Comparison of ENCODE assay signal across 15 mouse cellular contexts in the genomic region with DNA sequence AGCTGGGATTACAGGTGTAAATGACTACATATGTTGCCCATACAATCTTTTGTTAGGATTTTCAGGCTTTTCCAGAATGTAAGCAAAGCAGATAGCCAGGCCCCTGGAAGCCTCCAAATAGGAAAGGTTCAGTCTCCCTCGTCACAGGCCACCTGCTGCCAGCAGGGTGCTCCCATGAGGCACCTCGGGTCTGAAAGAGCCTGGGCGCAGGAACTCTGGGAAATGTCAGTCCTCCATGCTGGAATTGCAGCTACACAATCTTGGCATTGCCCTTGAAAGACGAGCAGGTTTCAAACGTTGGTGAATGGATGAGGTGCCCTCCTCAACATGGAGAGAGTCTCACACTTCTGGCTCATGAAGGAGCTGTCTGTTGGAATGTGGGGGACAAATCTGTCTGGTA. TPM values are rescaled to one million over a fixed set of nuclear protein-coding genes. Genes with fewer than 3 reads are reported as not detected.
DNase-seq lines count a peak whose midpoint lies in the region; ATAC-seq and TF ChIP-seq lines count a peak whose summit lies in the region.
"Had no signal": no experiment of that assay in that cellular context is flagged by ENCODE, and none has a peak within 500 bp of the region (broad histone marks: within the 10 kb centered on the region; RNA-seq: fewer than 3 reads in every experiment).

No protein-coding gene starts in this region.

- no peak for ATAC-seq in cerebellum, adult (ENCODE audit: insufficient number of reproducible peaks, low FRiP score, low TSS enrichment)

- H3K4me1 ChIP-seq in cerebellum, adult 2 months (ENCODE audit: control insufficient read depth, insufficient read depth, low read length), result peaks cover 22% of the 10 kb centered on the region

- 21% methylated on average over 5 of the region's 5 CpGs for WGBS in cerebellum, adult 2 months

- no peaks in the 10 kb centered on the region for H3K27me3 ChIP-seq in cerebellum, adult 2 months (ENCODE audit: control insufficient read depth, insufficient read depth, low read length)
- H3K27me3 ChIP-seq: Patski had no signal

- peak in 1 of 2 experiments; percentile 42 for DNase-seq in cerebellum, adult 2 months
- DNase-seq in layer of hippocampus, adult 9-11 months, result peak; percentile 44
- no peak for DNase-seq in layer of hippocampus, adult 8-10 months (ENCODE audit: low spot score in 2 of 2)
- DNase-seq in right cerebral cortex, postnatal 14 days, result peak; percentile 41
- DNase-seq in right cerebral cortex, postnatal 36 days (ENCODE audit: low spot score in 2 of 2), result no peak
- DNase-seq in B cell, adult 2 months, result no peak
- no peak for DNase-seq in gastrocnemius, adult 8-10 months (ENCODE audit: low spot score in 2 of 2)
- DNase-seq: lung, adult 2 months; thymus, postnatal 36 days had no signal

- no peak for TF ChIP-seq CTCF in cerebellum, adult 2 months (IDR thresholded peaks at IDR 0.05; ENCODE audit: borderline replicate concordance, insufficient read depth, low read depth, low read length)

- peak overlapping the region; percentile 16 for H3K27ac ChIP-seq in cerebellum, adult 2 months (ENCODE audit: insufficient read depth, low read length)
- H3K27ac ChIP-seq: midbrain, embryonic 12.5 days had no signal

- no peak overlapping the region for H3K4me3 ChIP-seq in cerebellum, adult 2 months (replicated peaks; ENCODE audit: insufficient read depth, low read depth, low read length)
- H3K4me3 ChIP-seq: midbrain, embryonic 12.5 days had no signal

- TF ChIP-seq POLR2A in cerebellum, adult 2 months (IDR thresholded peaks at IDR 0.05; ENCODE audit: borderline replicate concordance, insufficient read depth, low read length), result no peak

RNA-seq across cellular contexts. Expression of gene Irgq, which starts 7.7 kb away (rescaled TPM):
- polyA plus RNA-seq in cerebellum, adult 2 months (2012; rRNA removed), result 37.0 and 38.3 TPM in 2 replicates
- total RNA-seq in layer of hippocampus, adult 8-10 months (2022), result 10 to 100 TPM; 53.6 to 65.2 (median 60.0) TPM
- 10 to 100 TPM; 10.9 to 15.8 (median 12.7) TPM for total RNA-seq in gastrocnemius, adult 8-10 months (2022)

RNA-seq across cellular contexts. Expression of gene Pinlyp, which starts 7.8 kb away (rescaled TPM):
- polyA plus RNA-seq in cerebellum, adult 2 months (2012; rRNA removed), result not detected in 2 replicates
- under 1 TPM in 1 of 4 experiments, not detected in 3; 0.41 TPM for total RNA-seq in layer of hippocampus, adult 8-10 months (2022)
- not detected for total RNA-seq in gastrocnemius, adult 8-10 months (2022)
- total RNA-seq: gastrocnemius, postnatal 14 days; left cerebral cortex, adult 18-20 months had no signal
- polyA plus RNA-seq: heart, postnatal 0 days; midbrain, embryonic 12.5 days had no signal

RNA-seq across cellular contexts. Expression of gene Xrcc1, which starts 7.9 kb away (rescaled TPM):
- polyA plus RNA-seq in cerebellum, adult 2 months (2012; rRNA removed), result 46.2 and 51.3 TPM in 2 replicates
- total RNA-seq in layer of hippocampus, adult 8-10 months (2022), result 10 to 100 TPM; 32.9 to 44.7 (median 41.3) TPM
- 10 to 100 TPM; 16.1 to 22.1 (median 17.3) TPM for total RNA-seq in gastrocnemius, adult 8-10 months (2022)

RNA-seq across cellular contexts. Expression of gene AC161166.1, which starts 25.9 kb away (rescaled TPM):
- polyA plus RNA-seq in cerebellum, adult 2 months (2012; rRNA removed), result not detected in 2 replicates
- total RNA-seq in layer of hippocampus, adult 8-10 months (2022), result not detected
- total RNA-seq in gastrocnemius, adult 8-10 months (2022), result not detected
- total RNA-seq: gastrocnemius, postnatal 14 days; left cerebral cortex, adult 18-20 months had no signal
- polyA plus RNA-seq: lung, adult 2 months had no signal

RNA-seq across cellular contexts. Expression of gene Zfp428, which starts 31.3 kb away (rescaled TPM):
- 68.5 and 68.6 TPM in 2 replicates for polyA plus RNA-seq in cerebellum, adult 2 months (2012; rRNA removed)
- 10 to 100 TPM; 29.7 to 38.9 (median 34.5) TPM for total RNA-seq in layer of hippocampus, adult 8-10 months (2022)
- total RNA-seq in gastrocnemius, adult 8-10 months (2022), result 1 to 10 TPM; 2.5 to 5.2 (median 4.0) TPM

Comparison
In these comparisons a context has a peak if more than half of its experiments do, and no peak if none do; other contexts are left out.
1. DNase-seq: peak in layer of hippocampus, adult 9-11 months (single experiment) and right cerebral cortex, postnatal 14 days (single experiment); none in layer of hippocampus, adult 8-10 months (0 of 2), right cerebral cortex, postnatal 36 days (0 of 2), B cell, adult 2 months (0 of 2) and gastrocnemius, adult 8-10 months (0 of 2).